22 mouse cellular contexts compared by ENCODE assay signal in the genomic region with DNA sequence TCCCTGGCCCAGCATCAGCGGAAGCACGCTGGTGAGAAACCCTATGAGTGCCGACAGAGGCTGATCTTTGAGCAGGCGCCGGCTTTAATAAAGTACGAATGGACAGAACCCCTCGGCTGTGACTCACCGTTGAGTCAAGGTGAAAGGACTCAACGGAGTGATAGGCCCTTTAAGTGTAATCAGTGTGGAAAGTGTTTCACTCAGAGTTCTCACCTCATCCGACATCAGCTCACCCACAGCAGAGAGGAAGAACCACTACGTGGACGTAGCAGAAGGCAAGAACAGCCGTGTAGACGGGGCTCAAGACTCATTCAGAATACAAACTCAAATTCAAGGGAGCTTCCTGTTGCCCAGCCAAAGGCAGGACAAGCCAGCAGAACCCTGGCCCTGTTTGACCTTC.
"Had no signal": no experiment of that assay in that cellular context is flagged by ENCODE, and none has a peak within 500 bp of the region (broad histone marks: within the 10 kb centered on the region; RNA-seq: fewer than 3 reads in every experiment).

No protein-coding gene starts in this region.

- DNase-seq: gastrocnemius, postnatal 14 days; gastrocnemius, postnatal 36 days; heart, adult 18-20 months; heart, postnatal 10 days; kidney, adult 11 months; kidney, adult 8-10 months; kidney, postnatal 10 days; kidney, postnatal 25 days; kidney, postnatal 4 days; liver; liver, embryonic 13.5 days had no signal

- ATAC-seq: hindbrain, postnatal 0 days; intestine, embryonic 16.5 days had no signal

- H3K4me3 ChIP-seq: heart, embryonic 10.5 days; heart, embryonic 12.5 days; hindbrain, embryonic 13.5 days; hindbrain, embryonic 15.5 days; layer of hippocampus, adult 2 months; left cerebral cortex, adult 2 months; limb, embryonic 10.5 days; limb, embryonic 12.5 days; liver, embryonic 13.5 days; liver, embryonic 15.5 days had no signal

- H3K27ac ChIP-seq: heart, embryonic 10.5 days; hindbrain, embryonic 13.5 days; hindbrain, embryonic 15.5 days; hindbrain, postnatal 0 days; layer of hippocampus, adult 2 months; left cerebral cortex, adult 2 months; limb, embryonic 10.5 days; limb, embryonic 12.5 days; liver, embryonic 13.5 days; liver, embryonic 15.5 days had no signal
